Mouse (Mus musculus): ENCODE measurements at regions not wholly inside any gene's neighbourhood (a gene's known extent, or its start where the extent isn't known, plus 50 kb on each side); places are given as distances from the start of the nearest gene placed in this dataset.

- no peaks in the 10 kb centered on the region for H3K9me3 ChIP-seq (replicated peaks)
- no peak overlapping the region for H3K9ac ChIP-seq
- no peak for ATAC-seq (ENCODE audit: low read depth)
- no peak for DNase-seq
- H3K36me3 ChIP-seq: no peaks in the 10 kb centered on the region
- H3K4me1 ChIP-seq (replicated peaks): no peaks in the 10 kb centered on the region
- no peak overlapping the region for H3K4me3 ChIP-seq (replicated peaks)
- no peaks in the 10 kb centered on the region for H3K27me3 ChIP-seq
- H3K27ac ChIP-seq: no peak overlapping the region
- H3K4me2 ChIP-seq: no peak overlapping the region
- WGBS (ENCODE audit: insufficient replicate concordance): 67% methylated on average over 4 of the region's 4 CpGs
These were observed 428.4 kb upstream of the Intu start for GRCm38 (mm10) chr3:40102698-40103097.

- Histone ChIP-seq H3K9ac (no peak overlapping the region), H3K4me1 (replicated peaks) (no peaks in the 10 kb centered on the region), H3K4me3 (replicated peaks) (no peak overlapping the region), H3K4me2 (no peak overlapping the region), H3K9me3 (replicated peaks) (no peaks in the 10 kb centered on the region), H3K36me3 (no peaks in the 10 kb centered on the region), H3K27ac (no peak overlapping the region), H3K27me3 (no peaks in the 10 kb centered on the region)
- no peak for ATAC-seq (ENCODE audit: low read depth)
- DNase-seq: no peak
- WGBS (ENCODE audit: insufficient replicate concordance): 46% methylated on average over 4 of the region's 4 CpGs
These were observed 416.3 kb upstream of the Intu start for GRCm38 (mm10) chr3:40114811-40115210.

GRCm38 (mm10) chr3:40118551-40118950 is 412.5 kb upstream of the Intu start:
- DNase-seq (no peak), ATAC-seq (ENCODE audit: low read depth) (no peak)
- Histone ChIP-seq H3K4me2 (no peak overlapping the region), H3K27ac (no peak overlapping the region), H3K4me1 (replicated peaks) (no peaks in the 10 kb centered on the region), H3K4me3 (replicated peaks) (no peak overlapping the region), H3K36me3 (no peaks in the 10 kb centered on the region), H3K9ac (no peak overlapping the region), H3K9me3 (replicated peaks) (no peaks in the 10 kb centered on the region), H3K27me3 (no peaks in the 10 kb centered on the region)
- 57% methylated on average over 3 of the region's 3 CpGs for WGBS (ENCODE audit: insufficient replicate concordance)

- no peak for ATAC-seq (ENCODE audit: low read depth)
- Histone ChIP-seq H3K4me3 (replicated peaks) (no peak overlapping the region), H3K9me3 (replicated peaks) (no peaks in the 10 kb centered on the region), H3K36me3 (no peaks in the 10 kb centered on the region), H3K27me3 (no peaks in the 10 kb centered on the region), H3K4me1 (replicated peaks) (no peaks in the 10 kb centered on the region), H3K9ac (no peak overlapping the region), H3K27ac (no peak overlapping the region), H3K4me2 (no peak overlapping the region)
- 44% methylated on average over 1 of the region's 1 CpGs for WGBS (ENCODE audit: insufficient replicate concordance)
- no peak for DNase-seq
These were observed 411.6 kb upstream of the Intu start for GRCm38 (mm10) chr3:40119462-40119861.

GRCm38 (mm10) chr3:40120298-40120875 is 410.7 kb upstream of the Intu start:
- H3K27ac ChIP-seq: no peak overlapping the region
- no peak for DNase-seq
- no peak for ATAC-seq (ENCODE audit: low read depth)
- no peak overlapping the region for H3K4me2 ChIP-seq
- 20% methylated on average over 4 of the region's 4 CpGs for WGBS (ENCODE audit: insufficient replicate concordance)
- H3K36me3 ChIP-seq: no peaks in the 10 kb centered on the region
- H3K4me3 ChIP-seq (replicated peaks): no peak overlapping the region
- no peak overlapping the region for H3K9ac ChIP-seq
- no peaks in the 10 kb centered on the region for H3K9me3 ChIP-seq (replicated peaks)
- H3K4me1 ChIP-seq (replicated peaks): no peaks in the 10 kb centered on the region
- no peaks in the 10 kb centered on the region for H3K27me3 ChIP-seq

GRCm38 (mm10) chr3:40123558-40124236 is 407.4 kb upstream of the Intu start:
- ATAC-seq (ENCODE audit: low read depth): no peak
- H3K4me2 ChIP-seq: no peak overlapping the region
- WGBS (ENCODE audit: insufficient replicate concordance): 64% methylated on average over 9 of the region's 9 CpGs

GRCm38 (mm10) chr3:40126903-40127302 is 404.2 kb upstream of the Intu start:
- Histone ChIP-seq H3K9ac (no peak overlapping the region), H3K27ac (no peak overlapping the region), H3K36me3 (no peaks in the 10 kb centered on the region), H3K4me3 (replicated peaks) (no peak overlapping the region), H3K9me3 (replicated peaks) (no peaks in the 10 kb centered on the region), H3K4me1 (replicated peaks) (no peaks in the 10 kb centered on the region), H3K27me3 (no peaks in the 10 kb centered on the region), H3K4me2 (no peak overlapping the region)
- ATAC-seq (ENCODE audit: low read depth) (no peak), DNase-seq (no peak)
- 66% methylated on average over 2 of the region's 2 CpGs for WGBS (ENCODE audit: insufficient replicate concordance)

More at GRCm38 (mm10) chr3:40123558-40124236, 407.4 kb upstream of the Intu start:
- Histone ChIP-seq H3K27ac (no peak overlapping the region), H3K4me3 (replicated peaks) (no peak overlapping the region), H3K9me3 (replicated peaks) (no peaks in the 10 kb centered on the region), H3K4me1 (replicated peaks) (no peaks in the 10 kb centered on the region), H3K36me3 (no peaks in the 10 kb centered on the region), H3K9ac (no peak overlapping the region), H3K27me3 (no peaks in the 10 kb centered on the region)
- DNase-seq: no peak

GRCm38 (mm10) chr3:40130858-40131584 is 400.1 kb upstream of the Intu start:
- 57% methylated on average over 8 of the region's 8 CpGs for WGBS (ENCODE audit: insufficient replicate concordance)
- Histone ChIP-seq H3K4me1 (replicated peaks) (no peaks in the 10 kb centered on the region), H3K9me3 (replicated peaks) (no peaks in the 10 kb centered on the region), H3K27me3 (no peaks in the 10 kb centered on the region), H3K36me3 (no peaks in the 10 kb centered on the region), H3K27ac (no peak overlapping the region), H3K4me3 (replicated peaks) (no peak overlapping the region), H3K4me2 (no peak overlapping the region), H3K9ac (no peak overlapping the region)
- no peak for ATAC-seq (ENCODE audit: low read depth)
- DNase-seq: no peak

GRCm38 (mm10) chr3:40138671-40139070 is 392.4 kb upstream of the Intu start:
- Histone ChIP-seq H3K9ac (no peak overlapping the region), H3K27ac (no peak overlapping the region), H3K27me3 (no peaks in the 10 kb centered on the region), H3K9me3 (replicated peaks) (no peaks in the 10 kb centered on the region), H3K4me2 (no peak overlapping the region), H3K4me3 (replicated peaks) (no peak overlapping the region), H3K4me1 (replicated peaks) (no peaks in the 10 kb centered on the region), H3K36me3 (no peaks in the 10 kb centered on the region)
- ATAC-seq (ENCODE audit: low read depth): no peak
- no peak for DNase-seq
- 66% methylated on average over 5 of the region's 5 CpGs for whole genome bisulfite sequencing (ENCODE audit: insufficient replicate concordance)

GRCm38 (mm10) chr3:40142229-40142628 is 388.9 kb upstream of the Intu start:
- H3K4me2 ChIP-seq: no peak overlapping the region
- no peak overlapping the region for H3K27ac ChIP-seq
- DNase-seq (no peak), ATAC-seq (ENCODE audit: low read depth) (no peak)
- H3K36me3 ChIP-seq: no peaks in the 10 kb centered on the region
- H3K9me3 ChIP-seq (replicated peaks): no peaks in the 10 kb centered on the region
- no peak overlapping the region for H3K9ac ChIP-seq
- no peaks in the 10 kb centered on the region for H3K4me1 ChIP-seq (replicated peaks)
- 66% methylated on average over 5 of the region's 5 CpGs for WGBS (ENCODE audit: insufficient replicate concordance)
- no peaks in the 10 kb centered on the region for H3K27me3 ChIP-seq
- H3K4me3 ChIP-seq (replicated peaks): no peak overlapping the region

- Histone ChIP-seq H3K27ac (no peak overlapping the region), H3K9me3 (replicated peaks) (no peaks in the 10 kb centered on the region), H3K9ac (no peak overlapping the region), H3K27me3 (no peaks in the 10 kb centered on the region), H3K4me2 (no peak overlapping the region), H3K4me1 (replicated peaks) (no peaks in the 10 kb centered on the region), H3K36me3 (no peaks in the 10 kb centered on the region), H3K4me3 (replicated peaks) (no peak overlapping the region)
- DNase-seq (no peak), ATAC-seq (ENCODE audit: low read depth) (no peak)
- 72% methylated on average over 6 of the region's 6 CpGs for WGBS (ENCODE audit: insufficient replicate concordance)
These were observed 372.5 kb upstream of the Intu start for GRCm38 (mm10) chr3:40158631-40159030.

Measured in liver, embryonic 13.5 days (tissue).